Mouse (Mus musculus) c-Kit-negative CD71-positive TER-119-positive erythroid progenitor cells, embryonic 14.5 days (primary cell): ENCODE results near the gene Slc11a2.
A peak's percentile ranks its signal among the peaks of the same experiment; 100 is the strongest.
"Not testable (repeated sequence)": the region's sequence is repeated elsewhere in the genome, so short reads cannot be mapped to it uniquely, and the experiment has no call there.

Experiments used
- DNase-seq: peaks from one replicate; pipeline ENCODE4 v3.0.0-alpha.2; 2013; ENCODE audit warnings: low read depth, low spot score

Gene Slc11a2

DNA sequence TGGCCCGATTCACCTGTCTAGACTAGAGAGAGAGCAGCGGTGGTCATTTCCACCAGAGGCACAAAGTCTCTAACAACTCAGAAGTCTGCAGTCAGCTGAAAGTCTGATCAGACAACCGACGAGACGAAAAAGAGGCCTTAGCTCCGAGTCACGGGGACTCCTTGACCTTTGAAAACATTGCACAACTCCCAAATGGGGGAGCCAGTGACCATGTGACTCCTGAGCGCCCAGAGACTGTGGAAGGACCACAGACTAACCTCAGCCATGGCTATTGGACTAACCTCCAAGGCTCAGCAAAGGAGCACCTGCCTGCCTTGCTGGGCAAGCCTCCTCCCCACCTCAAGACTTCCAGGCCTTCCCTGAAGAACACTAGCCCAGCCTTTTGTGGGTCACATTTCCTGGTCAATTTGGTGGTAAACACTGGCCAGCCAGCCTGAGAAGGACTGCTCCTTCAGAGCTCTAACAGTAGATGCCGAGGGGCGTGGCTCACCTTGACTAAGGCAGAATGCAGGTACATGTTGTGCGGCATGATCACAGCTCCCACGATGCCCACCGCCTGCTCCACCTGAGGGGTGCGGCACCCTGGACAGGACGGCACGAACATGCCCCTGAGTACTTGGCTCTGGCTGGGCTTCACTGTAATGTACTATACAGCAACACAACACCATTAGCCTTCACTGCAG, 21.4 kb downstream of the Slc11a2 start:
- DNase-seq = no peak

DNA sequence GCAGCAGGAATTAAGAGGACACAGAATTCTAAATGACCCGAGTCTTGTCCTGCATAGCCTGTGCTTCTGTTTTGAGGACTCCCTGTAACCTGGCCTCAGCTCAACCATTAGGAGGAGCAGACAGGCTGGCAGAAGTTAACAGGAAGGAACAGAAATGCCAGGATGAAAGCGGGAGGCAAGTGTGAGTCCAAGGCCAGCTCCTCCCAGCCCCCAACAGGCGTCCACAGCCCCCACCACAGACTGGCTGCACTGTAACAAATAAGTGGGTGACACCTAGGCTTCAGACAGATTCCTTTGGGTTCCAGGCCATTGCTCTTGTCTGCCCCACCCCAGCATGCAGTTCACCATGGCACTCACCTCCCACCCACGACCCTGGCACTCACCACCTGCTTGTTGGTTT, 22.1 kb downstream of the Slc11a2 start:
- no peak for DNase-seq

DNA sequence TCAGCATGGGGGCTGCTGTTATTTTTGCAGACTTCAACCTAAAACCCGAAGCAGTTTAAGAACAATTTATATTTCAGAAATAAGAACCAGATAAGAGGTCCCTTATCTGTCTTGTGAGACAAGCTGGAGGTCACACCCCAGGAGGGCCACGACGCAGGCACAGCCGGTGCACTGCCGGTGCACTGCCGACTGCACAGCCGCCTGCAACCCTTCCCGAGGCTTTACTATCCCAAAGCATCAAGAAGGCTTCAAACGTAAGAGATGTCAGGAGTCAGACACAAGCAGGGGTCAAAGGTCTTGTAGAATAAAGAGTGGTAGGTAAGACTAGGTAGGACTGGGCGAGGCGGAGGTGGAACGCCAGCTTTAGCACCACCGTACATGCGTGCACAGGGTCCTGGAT, 22.5 kb downstream of the Slc11a2 start:
- no peak for DNase-seq

DNA sequence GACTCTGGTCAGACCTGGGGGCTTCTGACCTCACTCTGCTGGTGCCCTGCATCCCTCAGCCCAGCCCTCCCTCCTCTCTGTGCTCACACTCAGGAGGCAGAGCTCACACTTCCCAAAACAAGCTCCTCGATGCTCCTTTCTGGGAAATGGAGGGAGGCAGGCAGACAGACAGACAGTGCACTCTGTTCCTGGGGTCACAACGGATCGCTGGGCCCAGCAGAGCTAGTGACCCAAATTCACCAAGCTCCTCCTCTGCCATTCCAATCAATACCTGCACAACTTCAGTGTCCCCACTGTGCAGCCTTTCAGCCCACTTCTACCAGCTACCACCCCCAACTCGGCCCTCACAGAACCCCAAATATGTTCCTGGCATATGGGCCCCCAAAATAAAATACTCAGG, 23.1 kb downstream of the Slc11a2 start:
- DNase-seq = no peak

DNA sequence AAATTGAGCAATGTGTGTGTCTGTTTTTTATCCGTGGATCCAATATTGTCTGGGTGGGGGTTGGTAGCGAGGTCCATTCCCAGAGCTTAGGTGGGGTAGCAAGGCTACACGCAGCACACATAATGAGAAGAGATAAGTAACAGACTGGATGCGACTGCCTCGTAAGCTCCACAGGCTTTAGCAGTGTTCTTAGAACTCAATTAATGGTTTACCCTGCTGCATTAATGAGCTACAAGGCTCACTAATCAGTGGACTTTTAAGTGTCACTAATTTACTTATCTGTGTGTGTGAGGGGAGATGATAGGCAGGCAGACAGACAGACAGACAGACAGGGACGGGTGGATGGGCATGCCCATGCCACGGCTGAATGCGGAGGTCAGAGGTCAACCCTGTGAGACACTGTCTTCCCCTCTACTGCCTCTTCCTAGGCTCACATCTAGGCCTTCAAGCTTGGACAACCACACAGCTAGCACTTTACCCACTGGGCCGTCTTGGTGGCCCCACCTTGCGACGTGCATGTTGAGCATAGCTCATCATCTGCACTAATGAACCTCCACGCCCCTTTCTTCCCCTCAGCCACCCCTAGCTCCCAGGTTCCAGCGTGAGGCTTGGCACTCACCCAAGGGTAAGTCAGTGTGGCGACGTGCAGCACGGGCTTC, 24.2 kb downstream of the Slc11a2 start:
- no peak for DNase-seq

DNA sequence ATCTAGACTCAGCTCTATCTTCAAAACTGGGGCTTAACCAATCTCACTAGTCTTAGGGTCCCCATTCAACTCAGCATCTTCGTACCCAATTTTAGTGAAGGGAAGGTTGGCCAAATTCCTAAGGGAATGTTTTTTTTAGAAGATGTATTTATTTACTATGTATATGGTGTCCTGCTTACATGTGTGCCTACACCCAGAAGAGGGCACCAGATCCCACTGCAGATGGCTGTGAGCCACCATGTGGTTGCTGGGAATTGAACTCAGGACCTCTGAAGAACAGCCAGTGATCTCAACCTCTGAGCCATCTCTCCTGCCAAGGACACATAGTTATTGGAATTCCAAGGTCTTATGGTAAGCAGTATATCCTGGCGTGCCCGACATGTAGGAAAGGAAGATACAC, 29.3 kb downstream of the Slc11a2 start:
- no peak for DNase-seq

DNA sequence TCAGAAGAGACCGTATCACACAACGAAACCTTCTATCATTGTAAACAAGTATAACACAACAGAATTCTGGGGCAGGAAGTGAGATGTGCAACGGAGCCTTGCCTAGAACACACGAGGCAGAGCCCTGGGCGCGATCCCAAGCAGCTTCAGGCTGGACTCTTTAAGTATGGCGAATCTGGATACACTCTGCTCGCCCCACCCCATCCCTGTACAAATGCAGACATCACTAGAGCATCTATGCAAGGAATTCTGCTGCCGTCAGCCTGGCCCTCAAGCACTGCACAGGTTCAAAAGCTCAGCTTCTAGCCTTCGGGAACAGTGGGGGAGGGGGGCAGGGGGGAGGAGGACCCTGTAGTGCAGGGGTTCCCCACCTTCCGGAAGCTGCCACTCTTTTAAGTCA, 31.9 kb downstream of the Slc11a2 start:
- no peak for DNase-seq

DNA sequence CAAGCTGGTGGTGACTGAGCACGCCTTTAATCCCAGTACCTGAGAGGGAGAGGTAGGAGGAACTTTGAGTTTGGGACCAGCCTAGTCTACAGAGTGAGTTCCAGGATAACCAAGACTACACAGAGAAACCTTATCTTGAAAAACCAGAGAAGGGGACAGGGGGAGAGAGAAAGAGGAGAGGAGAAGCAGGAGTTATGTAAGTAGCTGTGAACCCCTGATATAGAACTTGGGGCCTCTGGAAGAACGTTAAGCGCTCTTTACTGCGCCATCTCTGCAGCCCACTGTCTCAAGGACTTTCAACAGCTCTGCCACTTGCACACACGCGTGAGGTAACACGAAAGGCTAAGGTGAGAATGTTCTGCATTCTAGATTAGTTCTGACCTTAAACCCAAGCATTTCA, 33.3 kb downstream of the Slc11a2 start:
- no peak for DNase-seq

DNA sequence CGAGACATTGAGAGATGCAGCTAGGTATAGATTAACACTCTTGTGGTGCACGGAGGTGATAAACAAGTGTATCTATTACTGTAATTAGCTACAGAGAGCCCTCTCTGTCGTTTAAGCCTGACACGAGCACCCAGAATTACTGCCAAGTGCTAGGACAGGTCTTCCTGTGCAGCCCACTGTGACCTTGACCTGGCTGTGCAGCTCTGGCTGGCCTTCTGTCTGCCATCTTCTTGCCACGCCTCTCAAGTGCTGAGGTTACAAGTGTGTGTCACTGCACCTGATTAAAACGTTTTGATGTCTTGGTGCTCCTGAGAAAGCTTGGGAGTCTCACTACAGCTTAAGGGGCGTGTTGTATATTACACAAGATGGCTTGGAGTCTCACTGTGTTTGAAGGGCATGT, 33.8 kb downstream of the Slc11a2 start:
- no peak for DNase-seq

DNA sequence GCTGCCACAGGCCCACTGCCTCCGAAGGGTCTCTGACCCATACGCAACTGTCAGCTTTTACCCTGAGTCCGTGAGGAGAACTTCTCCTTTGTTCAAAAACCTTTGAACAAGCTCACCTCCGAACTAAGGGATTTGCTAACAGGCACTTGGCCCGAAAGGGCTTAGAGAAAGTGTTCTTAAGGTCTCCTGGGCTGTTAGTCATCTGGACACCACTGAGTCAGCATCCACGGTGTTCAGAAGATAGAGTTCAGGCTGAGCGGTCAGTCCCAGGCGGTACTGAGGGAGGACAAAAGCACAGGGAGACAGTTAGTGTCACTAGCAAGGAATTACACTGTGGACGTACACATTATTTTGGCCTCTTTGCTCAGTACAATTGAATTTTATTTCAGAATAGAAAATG, 36.0 kb downstream of the Slc11a2 start:
- no peak for DNase-seq

DNA sequence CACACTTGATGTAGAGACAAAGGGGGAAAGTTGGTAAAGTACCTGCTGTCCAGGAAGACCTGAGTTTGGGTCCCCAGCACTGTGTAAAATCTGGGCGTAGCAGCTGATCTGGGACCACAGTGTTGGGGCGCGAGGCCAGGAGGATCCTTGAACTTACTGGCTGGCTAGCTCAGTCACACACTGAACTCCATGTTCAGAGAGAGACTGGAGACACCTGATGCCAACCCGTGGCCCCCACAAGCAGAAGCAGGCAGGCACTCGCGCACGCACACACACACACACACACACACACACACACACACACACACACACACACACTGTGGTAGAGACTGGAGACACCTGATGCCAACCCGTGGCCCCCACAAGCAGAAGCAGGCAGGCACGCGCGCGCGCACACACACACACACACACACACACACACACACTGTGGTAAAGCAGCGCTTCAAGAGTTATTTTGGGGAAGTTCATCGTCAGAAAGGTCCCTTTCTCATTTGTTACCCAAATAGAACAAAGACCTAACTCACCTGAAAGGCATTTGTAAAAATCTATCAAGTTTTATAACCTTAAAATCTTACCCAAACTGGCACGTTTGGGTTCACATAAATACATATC, 36.5 kb downstream of the Slc11a2 start:
- DNase-seq = no peak

DNA sequence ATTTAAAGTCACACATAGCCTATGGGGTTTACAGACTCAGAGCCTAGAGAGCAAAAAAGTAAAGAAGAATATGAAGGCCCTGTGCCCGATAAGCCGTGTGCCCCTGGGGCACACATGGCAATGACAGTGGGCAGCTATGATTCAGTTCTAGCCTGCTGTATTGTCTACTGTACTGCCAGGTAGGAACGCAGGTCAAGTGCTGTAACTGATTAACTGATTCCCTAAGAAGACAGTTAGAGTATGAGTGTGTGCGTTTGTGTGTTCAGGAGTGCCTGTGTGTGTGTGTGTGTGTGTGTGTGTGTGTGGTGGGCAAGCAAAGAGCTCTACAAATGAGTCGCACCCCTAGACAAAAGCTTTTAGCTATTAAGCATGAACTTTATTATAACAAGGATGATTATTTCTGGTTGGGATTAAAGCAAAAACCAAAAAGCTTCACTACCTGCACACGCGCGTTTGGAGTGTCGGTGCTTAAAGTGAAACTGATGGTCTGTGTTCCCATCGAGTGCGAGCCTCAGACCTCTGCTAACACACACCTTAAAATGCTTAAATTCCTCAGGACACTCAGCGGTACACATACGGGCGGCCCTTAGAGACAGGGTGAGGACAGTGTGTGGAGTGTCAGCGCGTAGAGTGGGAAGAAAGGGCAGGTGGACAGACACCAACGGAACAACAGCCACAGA, 37.2 kb downstream of the Slc11a2 start:
- DNase-seq = no peak

DNA sequence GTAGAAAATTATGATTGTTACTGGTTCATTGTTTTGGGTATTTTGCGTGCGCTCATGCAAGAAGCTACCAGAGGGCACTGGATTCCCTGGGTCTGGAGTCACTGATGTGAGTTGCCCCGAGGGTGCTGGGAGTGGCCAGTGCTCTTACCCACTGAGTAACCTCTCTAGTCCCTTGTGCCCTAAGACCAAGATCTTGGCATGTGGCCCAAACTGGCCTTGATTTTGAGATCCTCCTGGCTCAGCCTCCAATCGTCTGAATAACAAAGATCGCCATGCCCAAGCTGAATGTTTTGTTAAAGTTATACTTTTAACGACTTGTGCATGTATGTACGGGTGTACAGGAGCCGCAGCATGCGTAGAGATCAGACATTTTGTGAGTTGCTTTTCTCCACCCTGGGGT, 39.2 kb downstream of the Slc11a2 start:
- DNase-seq = no peak

DNA sequence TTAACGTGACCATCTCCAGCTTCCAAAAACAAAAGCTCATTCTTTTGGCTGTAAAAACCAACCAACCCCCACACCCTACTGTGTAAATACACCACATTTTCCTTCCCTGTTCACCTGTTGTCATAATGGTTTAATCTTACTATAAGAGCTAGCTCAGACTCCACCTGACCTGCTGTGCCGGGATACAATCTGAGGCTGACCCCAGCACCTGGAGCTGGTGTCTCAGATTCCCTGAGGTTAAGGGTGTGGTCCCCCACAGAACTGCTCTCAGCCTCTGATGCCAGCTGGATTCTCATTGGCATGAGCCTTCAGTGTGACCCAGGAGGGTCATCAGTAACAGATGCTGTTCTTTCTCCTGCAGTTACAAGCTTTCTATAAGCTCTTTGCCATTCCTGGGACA, 44.8 kb downstream of the Slc11a2 start:
- DNase-seq = no peak

DNA sequence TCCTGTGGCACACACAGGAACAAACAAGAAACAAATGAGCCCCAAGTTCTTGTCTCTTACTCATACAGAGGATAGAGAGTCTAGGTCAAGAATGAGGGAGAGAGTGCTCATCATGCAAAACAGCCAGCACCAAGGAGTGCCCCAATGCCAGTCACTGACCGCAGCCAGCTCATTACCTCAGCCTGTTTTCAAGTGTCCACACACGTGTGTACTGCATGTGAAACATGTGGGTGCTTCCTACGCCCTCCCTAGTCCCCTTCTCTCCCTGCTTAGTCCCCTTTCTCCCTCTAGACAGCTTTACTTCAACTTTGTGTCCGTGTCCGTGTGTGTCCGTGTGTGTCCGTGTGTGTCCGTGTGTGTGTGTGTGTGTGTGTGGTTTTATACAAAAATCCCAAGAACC, 45.2 kb downstream of the Slc11a2 start:
- no peak for DNase-seq

DNA sequence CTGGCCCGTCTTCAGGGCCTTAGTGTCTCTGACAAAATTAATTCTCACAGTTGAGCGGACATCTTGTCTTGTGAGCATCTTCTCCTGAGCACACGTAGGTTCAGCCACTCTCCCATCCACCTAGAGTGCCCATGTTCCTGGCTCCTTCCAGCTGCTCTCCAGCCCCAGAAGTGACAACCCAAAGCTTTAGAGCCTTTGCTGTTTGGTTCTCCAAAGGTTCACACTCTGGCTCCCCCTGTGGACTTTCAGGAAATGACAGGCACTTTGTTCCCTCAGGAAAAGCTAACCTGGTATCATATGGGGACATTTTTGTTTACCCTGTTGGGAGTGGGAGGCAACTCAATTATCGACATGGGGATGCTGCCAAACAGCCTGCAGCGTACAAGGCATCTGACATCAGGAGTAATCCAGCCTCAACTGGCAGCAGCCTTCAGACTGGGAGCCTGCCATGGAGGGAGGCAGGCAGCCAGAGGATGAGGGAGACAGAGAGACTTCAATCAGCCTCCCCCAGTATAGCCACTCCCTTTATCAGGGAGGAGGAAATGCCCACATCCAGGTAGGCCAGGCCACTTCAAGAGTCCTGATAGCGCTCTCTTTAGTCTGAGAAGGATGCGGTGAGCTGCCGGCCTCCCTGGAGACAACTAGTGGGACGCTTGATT, 46.9 kb downstream of the Slc11a2 start:
- not testable (repeated sequence) for DNase-seq

DNA sequence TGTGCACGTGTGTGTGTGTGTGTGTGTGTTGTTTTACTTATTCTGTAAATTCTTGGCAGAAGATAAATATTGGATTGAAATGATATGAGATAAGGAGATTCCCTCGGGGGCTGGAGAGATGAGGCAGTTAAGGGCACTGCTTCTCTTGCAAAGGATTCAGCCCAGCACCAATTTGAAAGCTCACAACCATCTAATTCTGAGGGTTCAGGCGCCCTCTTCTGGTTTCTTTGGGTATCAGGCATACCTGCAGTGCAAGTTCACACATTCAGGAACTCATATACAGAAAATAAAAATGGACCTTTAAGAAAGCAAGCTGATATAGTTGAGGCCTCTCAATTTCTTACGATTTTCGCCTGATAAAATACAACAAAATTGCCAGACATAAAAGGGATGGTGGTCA, 49.8 kb downstream of the Slc11a2 start:
- peak; percentile 38 for DNase-seq

DNA sequence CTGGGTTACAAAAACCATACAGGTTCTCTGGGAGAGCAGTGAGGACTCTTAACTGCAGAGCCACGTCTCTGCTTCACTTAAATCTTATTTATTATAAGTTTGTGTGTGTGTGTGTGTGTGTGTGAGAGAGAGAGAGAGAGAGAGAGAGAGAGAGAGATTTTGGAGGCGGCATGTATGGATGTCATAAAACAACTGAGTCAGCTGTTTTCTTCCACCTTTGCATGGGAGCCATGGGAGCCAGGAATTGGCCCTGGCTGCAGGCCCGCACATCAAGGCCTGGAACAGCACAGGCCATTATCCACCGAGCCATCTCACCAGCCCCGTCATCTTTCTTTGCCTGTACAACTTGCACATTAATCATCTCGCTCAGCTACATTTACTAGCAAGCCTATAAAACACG, 57.8 kb downstream of the Slc11a2 start:
- no peak for DNase-seq

DNA sequence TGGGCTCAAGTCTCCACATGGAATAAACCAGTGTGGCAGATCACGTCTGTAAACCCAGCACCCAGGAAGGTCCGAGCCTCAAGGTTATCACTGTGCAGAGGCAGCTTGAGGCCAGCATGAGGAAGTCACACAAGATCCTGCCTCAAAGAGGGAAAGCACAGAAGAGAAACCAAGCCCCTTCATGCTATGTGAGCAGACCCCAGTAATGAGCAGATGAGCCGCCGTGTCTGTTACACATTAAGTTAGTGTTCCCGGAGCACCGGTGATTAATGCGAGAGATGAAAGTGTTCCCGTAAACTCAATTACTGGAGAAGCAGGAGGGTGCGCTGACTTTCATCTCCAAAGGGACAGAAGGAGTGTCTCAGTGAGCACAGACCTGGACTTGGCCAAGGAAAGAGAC, 58.9 kb downstream of the Slc11a2 start:
- not testable (repeated sequence) for DNase-seq

DNA sequence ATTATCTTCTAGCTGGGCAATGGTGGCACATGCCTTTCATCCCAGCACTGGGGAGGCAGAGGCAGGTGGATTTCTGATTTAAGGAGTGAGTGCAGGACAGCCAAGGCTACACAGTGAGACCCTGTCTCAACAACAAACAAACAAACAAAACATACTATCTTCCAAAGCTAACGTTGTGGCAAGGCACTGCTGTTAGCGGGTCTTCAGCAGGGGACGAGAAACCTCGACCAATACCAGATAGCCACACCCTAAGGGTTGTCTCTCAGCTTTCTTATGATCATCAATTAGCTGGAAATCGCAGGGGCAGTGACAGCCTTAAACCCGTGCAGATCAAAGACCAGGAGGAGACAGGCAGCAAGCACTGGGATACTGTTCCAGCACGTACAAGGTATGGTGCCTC, 60.6 kb downstream of the Slc11a2 start, which contains the start of gene Higd1c:
Gene Higd1c (plus strand): TSS at position 301 of the 400 bp plus-strand sequence.
- DNase-seq = no peak

DNA sequence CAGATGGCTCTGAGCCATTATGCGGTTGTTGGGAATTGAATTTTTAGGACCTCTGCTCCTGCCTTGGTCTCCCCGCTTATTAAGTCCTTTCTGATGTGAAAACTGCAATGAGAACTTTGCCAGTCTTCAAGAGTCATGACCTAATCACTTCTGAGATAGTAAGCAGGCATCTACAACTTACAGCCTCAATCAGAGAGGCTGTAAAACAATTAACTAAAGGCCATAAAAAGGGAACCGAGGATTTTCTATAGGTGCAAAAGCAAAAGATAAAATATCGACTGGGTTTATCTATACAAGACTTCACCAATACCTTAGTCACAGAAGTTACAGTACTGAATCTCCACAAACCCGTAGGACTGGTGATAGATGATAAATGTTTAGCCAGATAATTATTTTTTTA, 69.0 kb downstream of the Slc11a2 start:
- DNase-seq = no peak

DNA sequence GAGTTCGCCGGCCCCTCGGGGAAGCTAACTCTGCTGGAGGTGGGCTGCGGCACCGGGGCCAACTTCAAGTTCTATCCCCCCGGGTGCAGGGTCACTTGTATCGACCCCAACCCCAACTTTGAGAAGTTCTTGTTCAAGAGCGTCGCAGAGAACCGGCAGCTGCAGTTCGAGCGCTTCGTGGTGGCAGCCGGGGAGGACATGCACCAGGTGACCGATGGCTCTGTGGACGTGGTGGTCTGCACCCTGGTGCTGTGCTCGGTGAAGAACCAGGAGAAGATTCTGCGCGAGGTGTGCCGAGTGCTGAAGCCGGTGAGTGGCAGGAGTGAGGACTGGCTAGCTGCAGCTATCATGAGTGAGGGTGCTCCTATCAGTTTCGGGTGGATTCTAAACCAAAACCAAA, 71.5 kb downstream of the Slc11a2 start:
- DNase-seq = not testable (repeated sequence)
